Mouse (Mus musculus) forebrain, embryonic 16.5 days (tissue): ENCODE results near the gene Ankra2. TPM values are rescaled to one million over a fixed set of nuclear protein-coding genes. Genes with fewer than 3 reads are reported as not detected.
A peak's percentile ranks its signal among the peaks of the same experiment; 100 is the strongest.

Experiments
- ATAC-seq: fragments of 200-750 bp; cut with Nextera tagmentation; 2 replicates; pipeline ENCODE4 v1.8.0; 2017; ENCODE audit warnings: mild to moderate bottlenecking, moderate library complexity
- H3K27ac ChIP-seq: fragments of 300-500 bp; sonication (generic); 2 replicates; pipeline ENCODE4 v1.5.1; 2014; ENCODE audit warnings: low read length, control low read depth
- H3K27me3 ChIP-seq: fragments of 300-500 bp; sonication (generic); replicated peaks from 2 replicates; pipeline ENCODE4 v1.6.1; 2014; ENCODE audit warnings: low read length; ENCODE audit not compliant: control insufficient read depth, insufficient read depth
- H3K36me3 ChIP-seq: fragments of 300-500 bp; sonication (generic); 2 replicates; pipeline ENCODE4 v1.6.1; 2014; ENCODE audit not compliant: control insufficient read depth, insufficient read depth
- H3K4me1 ChIP-seq: fragments of 300-500 bp; sonication (generic); replicated peaks from 2 replicates; pipeline ENCODE4 v1.6.1; 2014; ENCODE audit warnings: low read length; ENCODE audit not compliant: control insufficient read depth, insufficient read depth
- H3K4me2 ChIP-seq: fragments of 300-500 bp; sonication (generic); 2 replicates; pipeline ENCODE4 v1.6.1; 2014; ENCODE audit warnings: mild to moderate bottlenecking, low read length, control low read depth
- H3K4me3 ChIP-seq: fragments of 300-500 bp; sonication (generic); replicated peaks from 2 replicates; pipeline ENCODE4 v1.5.1; 2014; ENCODE audit warnings: mild to moderate bottlenecking, low read length, control low read depth
- H3K9ac ChIP-seq: fragments of 300-500 bp; sonication (generic); replicated peaks from 2 replicates; pipeline ENCODE4 v1.6.1; 2014; ENCODE audit warnings: low read depth, low read length, control low read depth
- H3K9me3 ChIP-seq: fragments of 300-500 bp; sonication (generic); 2 replicates; pipeline ENCODE4 v1.6.1; 2016; ENCODE audit warnings: low read length; ENCODE audit not compliant: control insufficient read depth
- WGBS: fragments of 180-500 bp; shearing (Covaris S2); extraction: QIAGEN DNeasy Blood & Tissue Kit; methylation state at CpG from one replicate; pipeline ENCODE4 v1.1.7; 2014; 5-methylcytosine and 5-hydroxymethylcytosine counted together
- polyA plus RNA-seq: library from polyadenylated mRNA; unstranded; fragments of >200 nt; fragmentation: Nextera tagmentation; extraction: Ambion mirVana; gene quantifications from 2 replicates; pipeline ENCODE4 v1.2.1, GENCODE M21; 2015

Gene Ankra2
- polyA plus RNA-seq, 1 experiment from 2014 or later: 65.2 TPM

- H3K36me3 ChIP-seq: peaks cover 11% of the 10 kb centered on the region; the same call in 1 of the 2 replicates
- 66% methylated on average over 7 of the region's 7 CpGs for WGBS
- no peak for ATAC-seq
Measured at GRCm38 (mm10) chr13:98245386-98245785, 17.5 kb upstream of the Ankra2 start.

GRCm38 (mm10) chr13:98249594-98249993, 13.3 kb upstream of the Ankra2 start:
- WGBS: 91% methylated on average over 10 of the region's 10 CpGs
- no peak for ATAC-seq
- Histone ChIP-seq H3K4me2 (no peak overlapping the region), H3K27me3 (no peaks in the 10 kb centered on the region), H3K36me3 (peaks cover 32% of the 10 kb centered on the region), H3K4me3 (no peak overlapping the region), H3K27ac (no peak overlapping the region), H3K9ac (no peak overlapping the region), H3K9me3 (no peaks in the 10 kb centered on the region), H3K4me1 (no peaks in the 10 kb centered on the region)

More at GRCm38 (mm10) chr13:98245386-98245785, 17.5 kb upstream of the Ankra2 start:
- Histone ChIP-seq H3K27me3 (no peaks in the 10 kb centered on the region), H3K4me2 (no peak overlapping the region), H3K27ac (no peak overlapping the region), H3K9me3 (no peaks in the 10 kb centered on the region), H3K9ac (no peak overlapping the region), H3K4me3 (no peak overlapping the region), H3K4me1 (no peaks in the 10 kb centered on the region)

GRCm38 (mm10) chr13:98254921-98255320, 8.0 kb upstream of the Ankra2 start:
- Histone ChIP-seq H3K9me3 (no peaks in the 10 kb centered on the region), H3K36me3 (peaks cover 46% of the 10 kb centered on the region), H3K4me1 (no peaks in the 10 kb centered on the region), H3K9ac (no peak overlapping the region), H3K4me3 (no peak overlapping the region), H3K4me2 (no peak overlapping the region), H3K27ac (no peak overlapping the region), H3K27me3 (no peaks in the 10 kb centered on the region)
- no peak for ATAC-seq
- WGBS: 77% methylated on average over 9 of the region's 9 CpGs

GRCm38 (mm10) chr13:98263458-98263987, 649 bp downstream of the Ankra2 start:
- no peaks in the 10 kb centered on the region for H3K9me3 ChIP-seq
- H3K27ac ChIP-seq: peak overlapping the region; percentile 93
- H3K4me2 ChIP-seq: peak overlapping the region; percentile 90
- peak overlapping the region; percentile 73 for H3K4me3 ChIP-seq
- under 1% methylated on average over 16 of the region's 16 CpGs for WGBS
- H3K36me3 ChIP-seq: peaks cover 12% of the 10 kb centered on the region
- peak overlapping the region; percentile 86 for H3K9ac ChIP-seq
- no peaks in the 10 kb centered on the region for H3K27me3 ChIP-seq
- H3K4me1 ChIP-seq: peaks cover 21% of the 10 kb centered on the region
- ATAC-seq: peak; percentile 37

- ATAC-seq: no peak
- no peaks in the 10 kb centered on the region for H3K9me3 ChIP-seq
- peaks cover 21% of the 10 kb centered on the region for H3K4me1 ChIP-seq
- no peaks in the 10 kb centered on the region for H3K27me3 ChIP-seq
- peaks cover 11% of the 10 kb centered on the region for H3K36me3 ChIP-seq
- no peak overlapping the region for H3K27ac ChIP-seq
- peak overlapping the region; percentile 73 for H3K4me3 ChIP-seq
- H3K9ac ChIP-seq: peak overlapping the region; percentile 86
- H3K4me2 ChIP-seq: peak overlapping the region; percentile 90
- WGBS: 29% methylated on average over 5 of the region's 5 CpGs
Measured at GRCm38 (mm10) chr13:98264111-98264510, 1.2 kb downstream of the Ankra2 start.

GRCm38 (mm10) chr13:98274023-98274422, 11.1 kb downstream of the Ankra2 start:
- 95% methylated on average over 9 of the region's 9 CpGs for WGBS
- no peak overlapping the region for H3K9ac ChIP-seq
- H3K4me3 ChIP-seq: no peak overlapping the region
- H3K27ac ChIP-seq: no peak overlapping the region
- peaks cover 29% of the 10 kb centered on the region for H3K36me3 ChIP-seq
- no peak overlapping the region for H3K4me2 ChIP-seq
- no peaks in the 10 kb centered on the region for H3K9me3 ChIP-seq
- no peaks in the 10 kb centered on the region for H3K27me3 ChIP-seq
- ATAC-seq: no peak
- no peaks in the 10 kb centered on the region for H3K4me1 ChIP-seq

- WGBS: 84% methylated on average over 4 of the region's 4 CpGs
- H3K9ac ChIP-seq: no peak overlapping the region
- peaks cover 23% of the 10 kb centered on the region for H3K36me3 ChIP-seq
- H3K4me1 ChIP-seq: no peaks in the 10 kb centered on the region
- no peak overlapping the region for H3K4me3 ChIP-seq
- H3K4me2 ChIP-seq: no peak overlapping the region
- H3K9me3 ChIP-seq: no peaks in the 10 kb centered on the region
- no peak for ATAC-seq
- no peaks in the 10 kb centered on the region for H3K27me3 ChIP-seq
- no peak overlapping the region for H3K27ac ChIP-seq
Measured at GRCm38 (mm10) chr13:98275646-98276045, 12.8 kb downstream of the Ankra2 start.

- ATAC-seq: no peak
- 89% methylated on average over 7 of the region's 7 CpGs for WGBS
- no peaks in the 10 kb centered on the region for H3K4me1 ChIP-seq
Measured at GRCm38 (mm10) chr13:98276253-98276652, 13.4 kb downstream of the Ankra2 start.

GRCm38 (mm10) chr13:98277501-98277900, 14.6 kb downstream of the Ankra2 start:
- no peaks in the 10 kb centered on the region for H3K9me3 ChIP-seq
- H3K36me3 ChIP-seq: peaks cover 15% of the 10 kb centered on the region
- H3K4me1 ChIP-seq: no peaks in the 10 kb centered on the region
- H3K4me3 ChIP-seq: no peak overlapping the region
- H3K4me2 ChIP-seq: no peak overlapping the region
- no peaks in the 10 kb centered on the region for H3K27me3 ChIP-seq
- ATAC-seq: no peak
- H3K9ac ChIP-seq: no peak overlapping the region
- 91% methylated on average over 2 of the region's 2 CpGs for WGBS
- no peak overlapping the region for H3K27ac ChIP-seq

More at GRCm38 (mm10) chr13:98276253-98276652, 13.4 kb downstream of the Ankra2 start:
- Histone ChIP-seq H3K27me3 (no peaks in the 10 kb centered on the region), H3K4me3 (no peak overlapping the region), H3K36me3 (peaks cover 19% of the 10 kb centered on the region), H3K27ac (no peak overlapping the region), H3K9me3 (no peaks in the 10 kb centered on the region), H3K9ac (no peak overlapping the region), H3K4me2 (no peak overlapping the region)

GRCm38 (mm10) chr13:98279686-98280085, 16.8 kb downstream of the Ankra2 start, which contains the start of gene Gm21976:
Gene Gm21976, plus strand, starts transcription at chr13:98279887.
- H3K36me3 ChIP-seq: no peaks in the 10 kb centered on the region
- no peaks in the 10 kb centered on the region for H3K27me3 ChIP-seq
- H3K27ac ChIP-seq: no peak within 1 kb of the TSS
- WGBS: 85% methylated on average over 5 of the region's 5 CpGs
- no peak for ATAC-seq
- no peak within 1 kb of the TSS for H3K4me2 ChIP-seq
- no peaks in the 10 kb centered on the region for H3K4me1 ChIP-seq
- H3K4me3 ChIP-seq: no peak within 1 kb of the TSS
- no peak within 1 kb of the TSS for H3K9ac ChIP-seq
- H3K9me3 ChIP-seq: no peaks in the 10 kb centered on the region
